Mouse (Mus musculus): ENCODE measurements at regions not wholly inside any gene's neighbourhood (a gene's known extent, or its start where the extent isn't known, plus 50 kb on each side); places are given as distances from the start of the nearest gene placed in this dataset.

DNA sequence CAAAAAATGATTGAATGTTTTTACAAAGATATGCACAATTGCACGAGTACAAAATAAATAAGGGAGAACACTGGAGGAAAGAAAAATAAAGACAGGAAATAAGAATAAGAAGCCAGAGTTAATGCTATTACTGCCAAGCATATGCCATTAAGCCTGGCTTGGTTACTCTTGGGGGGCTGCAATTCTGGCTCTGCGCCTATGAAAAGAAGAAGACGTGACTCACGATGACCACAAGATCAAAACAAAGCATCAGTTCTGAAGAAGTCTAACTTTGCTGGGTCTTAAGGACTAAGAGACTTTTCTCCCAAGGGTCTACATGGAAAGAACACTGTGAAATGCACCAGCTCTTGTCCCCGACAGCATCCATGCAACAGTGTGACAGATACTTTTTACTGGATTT is 454.8 kb upstream of the Mpdz start:
- Histone ChIP-seq H3K9me3 (0 out of 2 replicates have a peak, but pooled peaks cover 5% of the 10 kb centered on the region), H3K4me3 (no peak overlapping the region), H3K4me1 (replicated peaks) (no peaks in the 10 kb centered on the region), H3K4me2 (no peak overlapping the region), H3K9ac (no peak overlapping the region), H3K27me3 (no peaks in the 10 kb centered on the region), H3K27ac (replicated peaks) (no peak overlapping the region), H3K36me3 (no peaks in the 10 kb centered on the region)
- no peak for ATAC-seq (ENCODE audit: low read depth)
- 80% methylated on average over 5 of the region's 5 CpGs for WGBS

DNA sequence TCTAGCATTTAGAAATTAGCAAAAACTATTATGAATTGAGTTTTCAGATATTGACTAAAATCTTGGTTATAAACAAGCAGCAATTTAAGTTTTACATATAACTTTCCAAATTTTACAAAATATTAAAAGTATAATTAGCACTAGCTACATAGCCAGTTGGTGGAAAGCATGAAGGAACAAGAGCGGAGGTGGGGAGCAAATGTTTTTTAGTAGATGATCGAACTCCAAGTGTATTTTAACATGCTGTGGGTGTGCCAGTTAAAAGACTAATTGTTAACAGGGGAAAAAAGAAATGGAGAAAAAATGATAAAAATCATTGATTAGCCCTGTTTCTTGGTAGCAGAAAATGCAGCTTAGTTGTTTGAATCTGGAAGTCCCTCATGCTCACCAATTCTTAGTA is 426.3 kb upstream of the Mpdz start:
- WGBS: 94% methylated on average over 2 of the region's 2 CpGs
- no peak overlapping the region for H3K4me3 ChIP-seq
- no peak overlapping the region for H3K27ac ChIP-seq (replicated peaks)
- no peaks in the 10 kb centered on the region for H3K27me3 ChIP-seq
- H3K4me1 ChIP-seq (replicated peaks): no peaks in the 10 kb centered on the region
- no peak for ATAC-seq (ENCODE audit: low read depth)
- H3K9ac ChIP-seq: no peak overlapping the region
- no peaks in the 10 kb centered on the region for H3K9me3 ChIP-seq
- H3K4me2 ChIP-seq: no peak overlapping the region
- no peaks in the 10 kb centered on the region for H3K36me3 ChIP-seq

GRCm38 (mm10) chr4:81841642-81842494 is 399.3 kb upstream of the Mpdz start:
- Histone ChIP-seq H3K4me2 (no peak overlapping the region), H3K9ac (no peak overlapping the region), H3K4me3 (no peak overlapping the region), H3K4me1 (replicated peaks) (no peaks in the 10 kb centered on the region), H3K27me3 (no peaks in the 10 kb centered on the region), H3K36me3 (no peaks in the 10 kb centered on the region), H3K9me3 (no peaks in the 10 kb centered on the region), H3K27ac (replicated peaks) (no peak overlapping the region)
- 63% methylated on average over 4 of the region's 4 CpGs for whole genome bisulfite sequencing
- ATAC-seq (ENCODE audit: low read depth): no peak

DNA sequence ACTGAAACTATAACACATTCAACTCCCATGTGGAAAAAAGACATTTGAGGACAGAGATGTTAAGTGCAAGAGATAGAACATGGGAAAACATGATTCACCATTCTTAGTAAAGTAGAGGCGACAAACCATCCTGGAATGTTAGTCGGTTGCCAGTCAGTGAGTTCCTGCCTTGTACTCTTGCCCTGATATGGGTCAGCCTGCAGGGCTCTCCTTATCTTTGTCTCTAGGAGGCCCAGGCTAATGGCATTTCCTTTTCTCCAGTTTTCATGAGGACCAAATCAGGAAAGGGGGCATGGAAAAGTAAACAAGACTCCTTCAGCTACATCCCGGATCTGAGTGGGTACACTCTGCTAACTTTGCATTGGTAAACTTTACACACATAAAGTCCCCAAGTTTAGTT is 387.4 kb upstream of the Mpdz start:
- Histone ChIP-seq H3K36me3 (no peaks in the 10 kb centered on the region), H3K9me3 (no peaks in the 10 kb centered on the region), H3K4me3 (no peak overlapping the region), H3K9ac (no peak overlapping the region), H3K4me1 (replicated peaks) (no peaks in the 10 kb centered on the region), H3K27ac (replicated peaks) (no peak overlapping the region), H3K27me3 (no peaks in the 10 kb centered on the region), H3K4me2 (no peak overlapping the region)
- ATAC-seq (ENCODE audit: low read depth): no peak
- whole genome bisulfite sequencing: 90% methylated on average over 3 of the region's 3 CpGs

DNA sequence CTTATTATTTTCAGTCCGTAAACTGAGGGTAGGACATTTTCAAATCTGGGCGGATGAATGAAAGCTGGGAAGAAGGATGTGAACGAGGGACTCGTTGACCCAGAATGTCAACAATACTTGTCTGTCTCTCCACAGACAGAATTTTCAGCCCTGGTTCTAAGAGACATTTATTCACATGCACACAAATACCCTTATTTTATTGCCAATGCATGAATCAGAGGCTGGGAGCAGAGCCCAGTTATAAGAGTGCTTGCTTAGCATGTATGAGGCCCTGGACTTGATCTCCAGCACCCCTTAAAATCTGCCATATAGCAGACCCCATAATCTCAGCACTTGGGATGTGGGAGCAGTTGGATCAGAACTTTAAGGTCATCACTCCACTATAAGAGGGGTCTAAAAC is 384.8 kb upstream of the Mpdz start:
- Histone ChIP-seq H3K27ac (replicated peaks) (no peak overlapping the region), H3K4me3 (no peak overlapping the region), H3K4me2 (no peak overlapping the region), H3K9me3 (no peaks in the 10 kb centered on the region), H3K4me1 (replicated peaks) (no peaks in the 10 kb centered on the region), H3K9ac (no peak overlapping the region), H3K36me3 (no peaks in the 10 kb centered on the region), H3K27me3 (no peaks in the 10 kb centered on the region)
- ATAC-seq (ENCODE audit: low read depth): no peak
- WGBS: 86% methylated on average over 4 of the region's 4 CpGs

- no peaks in the 10 kb centered on the region for H3K4me1 ChIP-seq (replicated peaks)
- no peak overlapping the region for H3K4me2 ChIP-seq
- ATAC-seq (ENCODE audit: low read depth): no peak
- H3K9ac ChIP-seq: no peak overlapping the region
- no peaks in the 10 kb centered on the region for H3K27me3 ChIP-seq
- H3K27ac ChIP-seq (replicated peaks): no peak overlapping the region
- H3K36me3 ChIP-seq: no peaks in the 10 kb centered on the region
- H3K4me3 ChIP-seq: no peak overlapping the region
- H3K9me3 ChIP-seq: no peaks in the 10 kb centered on the region
Observed at GRCm38 (mm10) chr4:81825966-81826365, 383.4 kb upstream of the Mpdz start.

- Histone ChIP-seq H3K27me3 (no peaks in the 10 kb centered on the region), H3K4me3 (no peak overlapping the region), H3K4me1 (replicated peaks) (no peaks in the 10 kb centered on the region), H3K27ac (replicated peaks) (no peak overlapping the region), H3K4me2 (no peak overlapping the region), H3K9me3 (no peaks in the 10 kb centered on the region), H3K36me3 (no peaks in the 10 kb centered on the region), H3K9ac (no peak overlapping the region)
- WGBS: 80% methylated on average over 3 of the region's 3 CpGs
- no peak for ATAC-seq (ENCODE audit: low read depth)
Observed at GRCm38 (mm10) chr4:81823566-81823965, 381.0 kb upstream of the Mpdz start.

GRCm38 (mm10) chr4:81789274-81789673 is 346.7 kb upstream of the Mpdz start:
- Histone ChIP-seq H3K27me3 (no peaks in the 10 kb centered on the region), H3K4me3 (no peak overlapping the region), H3K4me1 (replicated peaks) (no peaks in the 10 kb centered on the region), H3K27ac (replicated peaks) (no peak overlapping the region), H3K36me3 (no peaks in the 10 kb centered on the region), H3K9me3 (no peaks in the 10 kb centered on the region), H3K9ac (no peak overlapping the region), H3K4me2 (no peak overlapping the region)
- ATAC-seq (ENCODE audit: low read depth): no peak
- WGBS: 89% methylated on average over 2 of the region's 2 CpGs

DNA sequence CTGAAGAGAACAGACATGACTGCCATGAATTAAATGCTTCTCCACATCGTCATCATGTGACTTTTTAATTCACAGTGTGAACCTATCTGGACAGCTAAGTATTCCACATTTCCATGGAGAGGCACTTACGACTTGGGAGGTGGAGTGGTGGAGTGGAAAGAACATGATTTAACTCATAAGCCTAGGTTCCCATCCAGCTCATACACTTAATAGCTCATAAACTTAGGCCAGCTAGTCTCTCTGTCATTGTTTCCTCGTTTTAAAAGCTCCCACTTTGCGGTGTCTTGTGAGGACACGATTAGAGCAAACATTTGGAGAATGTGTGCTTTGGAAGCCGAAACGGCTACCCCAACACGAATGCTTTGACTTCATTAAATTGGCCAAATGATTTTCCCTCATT is 346.0 kb upstream of the Mpdz start:
- Histone ChIP-seq H3K4me1 (replicated peaks) (no peaks in the 10 kb centered on the region), H3K9ac (no peak overlapping the region), H3K27ac (replicated peaks) (no peak overlapping the region), H3K36me3 (no peaks in the 10 kb centered on the region), H3K9me3 (no peaks in the 10 kb centered on the region), H3K4me3 (no peak overlapping the region), H3K4me2 (no peak overlapping the region), H3K27me3 (no peaks in the 10 kb centered on the region)
- ATAC-seq (ENCODE audit: low read depth): no peak
- WGBS: 75% methylated on average over 8 of the region's 8 CpGs

GRCm38 (mm10) chr4:81781971-81782370 is 339.4 kb upstream of the Mpdz start:
- Histone ChIP-seq H3K27me3 (no peaks in the 10 kb centered on the region), H3K36me3 (no peaks in the 10 kb centered on the region), H3K9me3 (no peaks in the 10 kb centered on the region), H3K27ac (replicated peaks) (no peak overlapping the region), H3K4me2 (no peak overlapping the region), H3K9ac (no peak overlapping the region), H3K4me3 (no peak overlapping the region), H3K4me1 (replicated peaks) (no peaks in the 10 kb centered on the region)
- no peak for ATAC-seq (ENCODE audit: low read depth)
- WGBS: 90% methylated on average over 1 of the region's 1 CpGs

DNA sequence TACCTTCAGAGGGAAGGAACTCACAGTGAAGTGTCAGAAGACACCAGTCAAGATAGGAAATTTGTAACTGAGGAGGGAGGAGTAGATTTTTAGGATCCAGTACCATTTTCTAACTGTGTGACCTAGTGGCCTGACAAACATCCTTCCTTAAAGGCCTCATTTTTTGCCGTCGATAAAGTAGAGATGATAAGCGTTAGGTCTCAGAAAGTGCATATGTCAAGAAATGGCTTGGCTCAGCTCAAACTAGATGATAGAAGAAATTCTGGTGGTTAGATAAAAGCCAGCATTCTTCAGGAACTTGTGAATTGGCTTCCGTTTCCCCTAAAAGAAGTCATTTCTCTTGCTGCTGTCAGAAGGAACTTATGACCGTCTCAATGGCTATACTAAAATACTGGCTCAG is 324.1 kb upstream of the Mpdz start:
- ATAC-seq (ENCODE audit: low read depth): no peak
- Histone ChIP-seq H3K27me3 (no peaks in the 10 kb centered on the region), H3K9me3 (no peaks in the 10 kb centered on the region), H3K36me3 (no peaks in the 10 kb centered on the region), H3K27ac (replicated peaks) (no peak overlapping the region), H3K4me1 (replicated peaks) (peaks cover 27% of the 10 kb centered on the region), H3K4me3 (no peak overlapping the region), H3K9ac (no peak overlapping the region), H3K4me2 (no peak overlapping the region)
- 85% methylated on average over 5 of the region's 5 CpGs for WGBS

DNA sequence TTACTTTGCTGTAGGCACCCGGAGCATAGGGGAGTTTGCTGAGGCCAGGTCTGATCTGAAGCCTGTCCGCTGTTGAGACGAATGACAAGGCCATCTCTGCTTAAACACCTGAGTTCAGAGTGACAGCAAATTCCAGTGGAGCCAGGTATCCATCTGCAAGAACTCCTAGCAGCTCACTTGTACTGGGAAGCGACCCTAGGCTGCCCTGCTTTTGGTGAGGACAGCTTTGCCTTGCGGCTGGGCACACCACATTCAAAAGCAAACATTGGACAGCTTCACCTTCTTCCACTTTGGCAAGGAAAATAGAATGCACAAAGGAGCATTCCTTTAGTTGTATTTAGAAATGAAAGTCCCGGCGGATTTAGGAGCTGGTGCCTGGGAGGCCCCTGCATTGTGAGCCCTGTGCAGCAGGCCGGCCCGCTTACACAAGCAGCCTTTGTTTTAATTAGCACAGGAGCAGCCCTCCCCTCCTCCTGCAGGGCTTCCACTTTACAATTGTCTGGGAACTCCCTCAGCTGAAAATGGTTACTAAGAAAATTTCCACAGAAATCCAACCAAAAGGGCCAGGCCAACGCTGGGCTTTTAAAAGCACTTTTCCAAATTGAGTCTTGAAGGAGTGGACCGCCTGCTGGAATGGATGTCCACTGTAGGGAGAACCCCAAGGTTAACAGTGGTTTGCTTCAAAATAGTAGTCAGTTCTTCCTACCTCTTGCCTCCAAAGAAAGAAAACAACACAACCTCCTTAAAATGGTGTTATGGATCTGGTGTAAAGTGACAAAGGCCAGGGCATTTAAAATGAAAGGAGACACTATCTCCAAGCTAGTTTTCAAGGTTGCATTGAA is 321.6 kb upstream of the Mpdz start:
- Histone ChIP-seq H3K4me1 (replicated peaks) (peaks cover 27% of the 10 kb centered on the region), H3K4me2 (peak overlapping the region; percentile 6), H3K27ac (replicated peaks) (peak overlapping the region; percentile 72), H3K4me3 (no peak overlapping the region), H3K9ac (no peak overlapping the region), H3K9me3 (no peaks in the 10 kb centered on the region), H3K27me3 (no peaks in the 10 kb centered on the region), H3K36me3 (no peaks in the 10 kb centered on the region)
- WGBS: 18% methylated on average over 11 of the region's 11 CpGs
- ATAC-seq (ENCODE audit: low read depth): peak; percentile 91

Data from neural tube, embryonic 13.5 days (tissue).